Mouse (Mus musculus) embryonic facial prominence, embryonic 14.5 days (tissue): ENCODE data around the gene Asprv1. TPM values are rescaled to one million over a fixed set of nuclear protein-coding genes. Genes with fewer than 3 reads are reported as not detected.

Experiments used
- ATAC-seq: fragments of 200-750 bp; cut with Nextera tagmentation; 2 replicates; pipeline ENCODE4 v1.8.0; 2017; ENCODE audit warnings: low read depth, moderate number of reproducible peaks, moderate TSS enrichment
- DNase-seq: peaks from one replicate; pipeline ENCODE4 v3.0.0-alpha.2; 2015; ENCODE audit warnings: low spot score
- H3K27ac ChIP-seq: fragments of 300-500 bp; sonication (generic); replicated peaks from 2 replicates; pipeline ENCODE4 v1.5.1; 2014; ENCODE audit warnings: low read depth, mild to moderate bottlenecking, low read length, moderate library complexity
- H3K27me3 ChIP-seq: fragments of 300-500 bp; sonication (generic); replicated peaks from 2 replicates; pipeline ENCODE4 v1.6.1; 2014; ENCODE audit warnings: low read length; ENCODE audit not compliant: control insufficient read depth, insufficient read depth
- H3K36me3 ChIP-seq: fragments of 300-500 bp; sonication (generic); 2 replicates; pipeline ENCODE4 v1.6.1; 2014; ENCODE audit warnings: low read length, mixed read lengths; ENCODE audit not compliant: control insufficient read depth, insufficient read depth
- H3K4me1 ChIP-seq: fragments of 300-500 bp; sonication (generic); 2 replicates; pipeline ENCODE4 v1.6.1; 2014; ENCODE audit warnings: antibody characterized with exemption, low read length; ENCODE audit not compliant: control insufficient read depth, insufficient read depth
- H3K4me2 ChIP-seq: fragments of 300-500 bp; sonication (generic); 2 replicates; pipeline ENCODE4 v1.6.1; 2014; ENCODE audit warnings: low read depth, mild to moderate bottlenecking, low read length, moderate library complexity, mixed read lengths
- H3K4me3 ChIP-seq: fragments of 300-500 bp; sonication (generic); 2 replicates; pipeline ENCODE4 v1.5.1; 2014; ENCODE audit warnings: low read depth, mild to moderate bottlenecking, low read length
- H3K9ac ChIP-seq: fragments of 300-500 bp; sonication (generic); 2 replicates; pipeline ENCODE4 v1.6.1; 2014; ENCODE audit warnings: low read depth, mild to moderate bottlenecking, low read length, moderate library complexity, mixed read lengths
- H3K9me3 ChIP-seq: fragments of 300-500 bp; sonication (generic); 2 replicates; pipeline ENCODE4 v1.6.1; 2016; ENCODE audit warnings: low read length; ENCODE audit not compliant: control insufficient read depth
- WGBS: fragments of 180-500 bp; shearing (Covaris S2); extraction: QIAGEN DNeasy Blood & Tissue Kit; methylation state at CpG from one replicate; pipeline ENCODE4 v1.1.7; 2014; 5-methylcytosine and 5-hydroxymethylcytosine counted together
- polyA plus RNA-seq: library from polyadenylated mRNA; unstranded; fragments of >200 nt; fragmentation: Nextera tagmentation; extraction: Ambion mirVana; gene quantifications from 2 replicates; pipeline ENCODE4 v1.2.1, GENCODE M21; 2014

The Asprv1 gene
- polyA plus RNA-seq, 1 experiment from 2014 or later: 74.1 TPM

DNA sequence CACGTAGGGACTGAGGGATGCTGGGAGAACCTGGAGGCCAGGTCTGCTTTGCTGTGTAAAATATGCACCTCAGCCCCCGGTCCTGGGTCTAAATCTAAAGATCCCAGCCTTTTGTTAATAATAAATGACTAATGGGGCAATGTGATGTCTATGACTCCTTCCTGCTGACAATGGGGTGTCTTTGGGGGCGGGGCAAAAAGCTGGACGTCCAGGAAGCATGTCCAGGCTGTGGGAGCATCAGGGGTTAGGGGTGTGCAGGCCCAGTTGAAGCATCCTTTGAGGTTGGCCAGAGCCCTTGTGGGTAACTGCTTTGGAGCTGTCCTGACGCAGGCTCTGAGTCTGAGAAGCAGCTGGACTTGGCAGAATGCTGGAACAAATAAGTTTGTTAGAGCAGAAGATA, 41.9 kb upstream of the Asprv1 start:
- peaks cover 19% of the 10 kb centered on the region for H3K4me1 ChIP-seq
- WGBS: 57% methylated on average over 5 of the region's 5 CpGs
- DNase-seq (no peak), ATAC-seq (no peak)
- H3K9me3 ChIP-seq: no peaks in the 10 kb centered on the region
- H3K27ac ChIP-seq: peak overlapping the region; percentile 92; the same call in 1 of the 2 replicates
- H3K9ac ChIP-seq: no peak overlapping the region
- no peaks in the 10 kb centered on the region for H3K27me3 ChIP-seq
- H3K36me3 ChIP-seq: no peaks in the 10 kb centered on the region
- H3K4me3 ChIP-seq: no peak overlapping the region
- no peak overlapping the region for H3K4me2 ChIP-seq

DNA sequence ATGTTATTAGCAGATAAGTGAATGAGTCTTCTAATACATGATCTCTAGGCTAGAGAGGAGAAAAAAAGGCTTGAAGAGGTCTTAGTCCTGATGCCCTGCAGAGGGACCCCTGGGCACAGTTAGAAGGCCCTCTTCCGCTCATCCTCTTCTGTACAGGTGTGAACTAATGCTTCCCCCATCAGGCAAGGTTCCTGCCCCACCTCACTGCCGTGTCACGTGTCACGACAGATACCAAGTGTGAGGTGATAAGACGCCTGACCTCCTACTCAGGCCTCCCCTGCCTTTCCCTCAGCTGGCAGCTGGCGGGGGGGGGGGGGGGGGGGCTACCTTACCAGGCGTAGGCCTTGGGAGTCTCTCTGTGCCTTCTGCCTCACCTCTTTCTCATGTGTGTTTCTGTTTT, 39.5 kb upstream of the Asprv1 start:
- no peak for ATAC-seq
- no peak overlapping the region for H3K4me3 ChIP-seq
- WGBS: 70% methylated on average over 6 of the region's 7 CpGs

DNA sequence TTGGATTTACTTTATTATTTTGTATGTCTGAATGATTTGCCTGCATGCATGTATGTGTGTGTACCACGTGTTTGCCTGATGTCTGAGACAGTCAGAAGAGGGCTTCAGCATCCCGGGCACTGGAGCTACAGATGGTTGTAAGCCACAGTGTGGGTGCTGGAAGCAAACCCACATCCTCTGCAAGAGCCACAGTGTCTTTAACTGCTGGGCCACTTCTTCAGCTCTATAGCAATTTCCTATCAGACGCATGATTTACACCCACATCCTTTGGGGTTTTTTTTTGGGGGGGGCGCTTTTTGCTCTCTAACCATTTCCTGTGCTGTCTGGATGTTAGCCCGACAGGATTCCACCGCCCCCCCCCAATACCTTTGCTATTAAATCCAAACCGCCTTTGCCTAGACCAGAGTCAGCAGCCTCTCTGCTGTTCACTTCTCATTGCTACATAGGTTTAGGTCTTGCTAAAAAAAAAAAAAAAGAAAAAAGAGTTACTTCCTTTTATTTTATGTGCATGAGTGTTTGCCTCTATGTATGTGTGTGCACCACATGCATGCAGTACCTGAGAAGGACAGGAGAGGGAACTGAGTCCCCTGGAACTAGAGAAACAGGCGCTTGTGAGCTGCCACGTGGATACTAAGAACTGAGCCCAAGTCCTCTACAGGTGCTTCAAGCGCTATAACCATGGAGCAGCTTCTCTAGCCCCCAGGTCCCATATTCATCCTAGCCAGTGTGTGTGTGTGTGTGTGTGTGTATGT, 34.6 kb upstream of the Asprv1 start:
- WGBS: 82% methylated on average over 10 of the region's 10 CpGs
- Histone ChIP-seq H3K9ac (no peak overlapping the region), H3K9me3 (no peaks in the 10 kb centered on the region), H3K4me3 (no peak overlapping the region), H3K4me1 (no peaks in the 10 kb centered on the region), H3K27ac (no peak overlapping the region), H3K27me3 (no peaks in the 10 kb centered on the region), H3K36me3 (no peaks in the 10 kb centered on the region), H3K4me2 (no peak overlapping the region)
- ATAC-seq (no peak), DNase-seq (no peak)

More for the DNA sequence above, 39.5 kb upstream of the Asprv1 start:
- H3K36me3 ChIP-seq: no peaks in the 10 kb centered on the region
- H3K9ac ChIP-seq: no peak overlapping the region
- peaks cover 19% of the 10 kb centered on the region for H3K4me1 ChIP-seq
- DNase-seq: no peak
- no peak overlapping the region for H3K27ac ChIP-seq
- no peaks in the 10 kb centered on the region for H3K9me3 ChIP-seq
- no peaks in the 10 kb centered on the region for H3K27me3 ChIP-seq
- no peak overlapping the region for H3K4me2 ChIP-seq

DNA sequence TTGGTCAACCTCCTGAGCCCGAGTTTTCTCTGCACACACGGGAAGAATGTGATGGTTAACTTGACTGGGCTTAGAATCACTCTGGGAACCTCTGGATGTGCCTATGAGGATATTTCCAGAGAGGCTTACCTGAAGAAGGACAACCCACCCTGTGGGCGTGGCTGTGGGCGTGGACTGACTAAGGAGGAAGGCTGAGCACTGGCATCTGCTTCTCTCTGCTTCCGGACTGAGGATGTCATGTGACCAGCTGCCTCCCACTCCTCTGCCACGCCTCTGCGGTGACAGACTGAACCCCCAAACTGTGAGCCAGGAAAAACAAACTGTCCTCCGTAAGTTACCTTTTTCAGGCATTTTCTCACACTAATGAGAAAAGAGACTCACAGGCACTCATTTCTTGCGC, 33.3 kb upstream of the Asprv1 start:
- H3K27ac ChIP-seq: no peak overlapping the region
- H3K9me3 ChIP-seq: no peaks in the 10 kb centered on the region
- 19% methylated on average over 9 of the region's 9 CpGs for WGBS
- peaks cover 7% of the 10 kb centered on the region for H3K4me1 ChIP-seq
- H3K4me3 ChIP-seq: peak overlapping the region; percentile 15; the same call in 1 of the 2 replicates
- DNase-seq: peak; percentile 73
- peak overlapping the region; percentile 27 for H3K4me2 ChIP-seq
- H3K27me3 ChIP-seq: no peaks in the 10 kb centered on the region
- no peaks in the 10 kb centered on the region for H3K36me3 ChIP-seq
- no peak overlapping the region for H3K9ac ChIP-seq
- peak; percentile 39; the same call in 1 of the 2 replicates for ATAC-seq

DNA sequence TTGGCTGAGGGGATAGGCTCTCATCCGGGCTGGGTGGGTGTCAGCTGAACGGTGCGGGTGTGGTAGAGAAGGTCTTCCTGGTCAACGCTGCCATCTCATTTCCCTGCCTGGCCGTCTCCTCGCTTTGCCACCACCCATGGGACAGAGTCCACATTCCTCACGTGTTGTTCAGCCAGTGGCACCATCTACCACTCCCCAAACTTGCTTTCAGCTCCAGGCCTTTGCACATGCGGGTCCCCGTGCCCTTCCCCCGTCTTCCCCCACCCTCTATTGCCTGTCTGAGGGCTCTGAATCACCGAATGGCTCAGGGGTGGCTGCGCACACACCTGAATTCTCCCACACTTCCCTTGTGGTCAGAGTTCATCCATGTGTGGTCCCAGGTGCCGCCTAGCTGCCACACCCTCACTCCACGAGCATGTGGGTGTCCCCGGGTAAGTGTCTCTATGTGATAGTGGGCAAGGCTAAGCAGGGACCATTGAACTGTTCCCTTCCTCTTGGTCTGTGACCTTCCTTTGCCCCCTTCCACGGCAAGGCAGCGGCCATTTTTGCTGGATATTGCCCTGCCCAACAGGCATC, 32.0 kb upstream of the Asprv1 start:
- H3K4me3 ChIP-seq: no peak overlapping the region
- H3K36me3 ChIP-seq: no peaks in the 10 kb centered on the region
- no peak overlapping the region for H3K27ac ChIP-seq
- H3K27me3 ChIP-seq: no peaks in the 10 kb centered on the region
- no peak for DNase-seq
- H3K9ac ChIP-seq: no peak overlapping the region
- peaks cover 16% of the 10 kb centered on the region for H3K4me1 ChIP-seq
- no peak overlapping the region for H3K4me2 ChIP-seq
- no peaks in the 10 kb centered on the region for H3K9me3 ChIP-seq
- no peak for ATAC-seq
- 76% methylated on average over 14 of the region's 17 CpGs for WGBS

DNA sequence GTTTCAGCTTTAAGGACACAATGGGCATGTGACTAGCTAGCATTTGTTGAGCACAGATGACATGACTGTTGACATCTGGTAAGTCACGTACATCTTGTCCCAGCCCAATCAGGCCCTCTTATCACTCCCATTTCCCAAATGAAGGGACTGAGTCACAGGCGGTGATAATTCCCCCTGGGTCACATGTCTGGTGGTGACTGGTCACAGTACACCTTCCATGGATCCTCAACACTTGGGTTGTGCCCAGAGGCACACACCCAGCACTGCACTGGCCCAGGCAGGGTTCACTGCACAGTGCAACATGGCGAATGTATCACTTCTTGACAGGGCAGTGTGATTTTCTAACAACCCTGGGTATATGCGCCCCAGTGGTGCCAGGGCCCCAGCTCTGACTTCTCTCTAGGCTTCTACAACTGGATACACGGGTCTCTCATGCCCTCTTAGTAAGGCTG, 29.2 kb upstream of the Asprv1 start:
- peaks cover 16% of the 10 kb centered on the region for H3K4me1 ChIP-seq
- no peak overlapping the region for H3K4me3 ChIP-seq
- DNase-seq: no peak
- H3K4me2 ChIP-seq: no peak overlapping the region
- H3K9me3 ChIP-seq: no peaks in the 10 kb centered on the region
- 76% methylated on average over 5 of the region's 5 CpGs for WGBS
- no peak overlapping the region for H3K27ac ChIP-seq
- no peaks in the 10 kb centered on the region for H3K27me3 ChIP-seq
- no peak for ATAC-seq
- H3K9ac ChIP-seq: no peak overlapping the region
- no peaks in the 10 kb centered on the region for H3K36me3 ChIP-seq

DNA sequence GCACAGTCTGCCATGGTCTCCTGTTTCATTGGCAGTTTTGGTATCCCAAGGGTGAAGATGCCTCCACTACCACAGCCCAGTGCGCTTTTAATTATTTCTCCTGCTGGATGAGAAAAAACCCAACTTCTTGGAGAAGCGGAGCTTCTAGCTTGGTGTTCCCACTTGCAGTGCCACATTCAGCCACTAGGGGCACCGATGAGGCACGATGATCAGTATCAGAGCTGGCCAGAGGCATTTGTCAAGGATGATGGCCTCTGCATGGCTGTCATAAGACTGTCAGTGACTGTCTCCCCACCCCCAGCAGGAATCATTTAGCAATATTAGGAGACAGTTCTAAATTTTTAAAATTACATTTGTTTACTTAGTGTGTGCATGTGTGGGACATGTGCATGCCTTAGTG, 28.8 kb upstream of the Asprv1 start:
- no peaks in the 10 kb centered on the region for H3K27me3 ChIP-seq
- peaks cover 16% of the 10 kb centered on the region for H3K4me1 ChIP-seq
- H3K9ac ChIP-seq: no peak overlapping the region
- H3K9me3 ChIP-seq: no peaks in the 10 kb centered on the region
- no peaks in the 10 kb centered on the region for H3K36me3 ChIP-seq
- no peak overlapping the region for H3K4me2 ChIP-seq
- WGBS: 14% methylated on average over 4 of the region's 4 CpGs
- DNase-seq (peak; percentile 70), ATAC-seq (0 out of 2 replicates have a peak, but pooled peaks have one; percentile 28)
- H3K4me3 ChIP-seq: no peak overlapping the region
- peak overlapping the region; percentile 69; the same call in 1 of the 2 replicates for H3K27ac ChIP-seq

DNA sequence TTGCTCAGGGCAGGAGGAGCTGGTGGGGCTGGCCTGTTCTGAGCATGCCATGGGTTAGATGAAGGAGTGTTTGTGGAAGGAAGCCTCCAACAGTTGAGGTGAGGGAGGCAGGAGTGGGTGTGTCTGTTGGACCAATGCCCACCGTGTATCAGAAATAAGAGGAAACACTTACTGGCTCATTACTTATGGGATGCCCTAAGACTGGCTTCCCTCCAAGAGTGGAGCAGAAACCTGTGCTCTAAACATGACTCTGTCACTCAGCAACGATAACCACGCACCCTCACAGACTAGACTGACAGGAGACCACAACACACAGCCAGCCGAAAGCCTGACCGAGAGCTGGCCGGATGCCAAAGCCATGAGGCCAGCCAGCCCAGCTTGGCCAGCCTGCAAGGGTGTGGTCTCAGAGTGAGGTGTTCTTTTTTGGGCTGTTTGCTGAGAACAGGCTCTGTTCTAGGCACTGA, 28.0 kb upstream of the Asprv1 start:
- DNase-seq: peak; percentile 89
- Histone ChIP-seq H3K9me3 (no peaks in the 10 kb centered on the region), H3K4me1 (peaks cover 16% of the 10 kb centered on the region), H3K4me3 (no peak overlapping the region), H3K36me3 (no peaks in the 10 kb centered on the region), H3K4me2 (no peak overlapping the region), H3K27ac (peak overlapping the region; percentile 69), H3K9ac (no peak overlapping the region), H3K27me3 (no peaks in the 10 kb centered on the region)
- WGBS: 27% methylated on average over 6 of the region's 6 CpGs
- peak; percentile 86 for ATAC-seq
